Mouse (Mus musculus) megakaryocyte, embryonic 14.5 days (primary cell): ENCODE results near the gene Ddr1.

Source experiments
- FLI1 ChIP-seq: IDR thresholded peaks from 2 replicates; pipeline ENCODE4 v1.6.1; 2012; ENCODE audit warnings: low read length, inconsistent platforms, mixed read lengths
- GATA1 ChIP-seq: IDR thresholded peaks from 3 replicates; pipeline ENCODE4 v1.6.1; 2012; ENCODE audit warnings: mixed read lengths, low read length, inconsistent platforms, borderline replicate concordance

- TF ChIP-seq GATA1 = no peak
- no peak for TF ChIP-seq FLI1
Observed at GRCm38 (mm10) chr17:35688347-35689175, 15.9 kb downstream of the Ddr1 start.
